Mouse (Mus musculus) spleen, adult 2 months (tissue): ENCODE measurements around the gene Kxd1.

Experiments
- CTCF ChIP-seq: fragments of 200-500 bp; IDR thresholded peaks from 2 replicates; pipeline ENCODE4 v1.5.1; 2011; ENCODE audit warnings: mild to moderate bottlenecking, inconsistent platforms; ENCODE audit not compliant: insufficient read depth, insufficient read length, insufficient replicate concordance; ENCODE audit errors: extremely low read depth
- POLR2A ChIP-seq: fragments of 200-500 bp; IDR thresholded peaks from 2 replicates; pipeline ENCODE4 v1.6.1; 2011; ENCODE audit warnings: low read depth, low read length, inconsistent platforms

GRCm38 (mm10) chr8:70463306-70463705, 64.5 kb downstream of the Kxd1 start:
- no peak for TF ChIP-seq CTCF
- TF ChIP-seq POLR2A = no peak
